Mouse (Mus musculus): ENCODE results near the gene Hspb1. TPM values are rescaled to one million over a fixed set of nuclear protein-coding genes. Genes with fewer than 3 reads are reported as not detected.
A peak's percentile ranks its signal among the peaks of the same experiment; 100 is the strongest.

Gene Hspb1
- polyA plus RNA-seq, 1 experiment from 2014 or later, result 7.3 TPM

DNA sequence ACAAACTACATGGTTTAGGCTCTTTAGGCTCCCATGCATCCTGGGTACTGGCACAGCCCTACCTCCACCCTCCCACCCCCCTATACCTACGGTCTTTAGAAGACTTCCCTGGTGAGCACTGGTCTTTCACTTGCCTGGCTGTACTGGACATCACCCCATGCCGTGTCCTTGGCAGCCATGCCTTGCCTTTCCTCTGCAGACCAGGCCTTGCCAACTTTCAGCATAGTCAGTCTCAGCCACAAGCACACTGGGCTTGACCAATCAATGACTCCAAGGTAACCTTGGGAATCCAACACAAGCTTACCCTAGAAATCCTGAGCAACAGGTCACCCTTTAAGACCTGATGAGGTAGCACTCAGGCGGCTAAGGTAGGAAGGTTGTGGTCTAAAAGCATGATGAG is 28.9 kb downstream of the Hspb1 start:
- Histone ChIP-seq H3K4me3 (replicated peaks; ENCODE audit: low read length) (no peak overlapping the region), H3K4me1 (replicated peaks; ENCODE audit: control insufficient read depth, insufficient read depth, low read length) (no peaks in the 10 kb centered on the region), H3K9ac (replicated peaks; ENCODE audit: low read depth, low read length) (no peak overlapping the region), H3K36me3 (ENCODE audit: control insufficient read depth, insufficient read depth) (peaks cover 25% of the 10 kb centered on the region), H3K4me2 (ENCODE audit: low read length) (no peak overlapping the region), H3K9me3 (ENCODE audit: control insufficient read depth, low read length) (no peaks in the 10 kb centered on the region), H3K27ac (ENCODE audit: low read length) (no peak overlapping the region), H3K27me3 (replicated peaks; ENCODE audit: control insufficient read depth, insufficient read depth, low read length) (no peaks in the 10 kb centered on the region)
- ATAC-seq, result no peak
- 98% methylated on average over 3 of the region's 3 CpGs for WGBS

DNA sequence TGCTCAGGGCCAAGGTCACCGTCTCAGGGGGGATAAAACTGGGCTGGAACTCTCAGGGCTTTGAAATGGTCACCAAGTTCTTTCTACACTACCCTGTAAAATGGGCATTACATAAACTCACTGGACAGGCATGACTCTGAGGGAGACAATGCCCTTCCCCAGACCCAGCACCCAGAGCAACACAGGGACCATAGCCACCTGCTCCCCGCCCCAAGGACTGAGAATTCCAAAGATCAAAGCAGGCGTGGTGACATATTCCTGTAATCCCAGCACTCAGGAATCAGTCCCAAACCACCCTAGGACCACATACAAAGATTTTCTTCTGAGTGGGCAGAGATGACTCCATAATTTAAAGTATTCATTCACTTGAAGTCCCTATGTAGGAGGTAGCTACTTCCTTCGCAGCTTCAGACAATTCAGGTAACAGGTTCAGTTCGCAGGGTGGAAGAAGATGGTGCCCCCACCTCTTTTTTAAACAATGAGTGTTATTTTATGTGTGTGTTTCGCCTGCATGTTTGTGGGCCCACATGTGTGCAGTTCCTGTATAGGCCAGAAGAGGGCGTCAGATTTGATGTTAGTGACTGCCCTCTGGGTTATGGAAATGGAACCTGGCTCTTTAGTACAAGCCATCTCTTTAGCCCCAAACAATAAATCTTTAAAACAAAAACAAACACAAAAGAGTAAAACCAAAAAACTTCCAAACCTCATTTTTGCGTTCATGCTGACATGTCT is 29.8 kb downstream of the Hspb1 start:
- WGBS, result 95% methylated on average over 8 of the region's 8 CpGs
- no peaks in the 10 kb centered on the region for H3K9me3 ChIP-seq (ENCODE audit: control insufficient read depth, low read length)
- no peak overlapping the region for H3K9ac ChIP-seq (replicated peaks; ENCODE audit: low read depth, low read length)
- no peak overlapping the region for H3K4me2 ChIP-seq (ENCODE audit: low read length)
- ATAC-seq, result no peak
- peaks cover 31% of the 10 kb centered on the region for H3K36me3 ChIP-seq (ENCODE audit: control insufficient read depth, insufficient read depth)
- H3K27me3 ChIP-seq (replicated peaks; ENCODE audit: control insufficient read depth, insufficient read depth, low read length), result no peaks in the 10 kb centered on the region
- H3K4me1 ChIP-seq (replicated peaks; ENCODE audit: control insufficient read depth, insufficient read depth, low read length), result no peaks in the 10 kb centered on the region
- no peak overlapping the region for H3K4me3 ChIP-seq (replicated peaks; ENCODE audit: low read length)
- H3K27ac ChIP-seq (ENCODE audit: low read length), result no peak overlapping the region

DNA sequence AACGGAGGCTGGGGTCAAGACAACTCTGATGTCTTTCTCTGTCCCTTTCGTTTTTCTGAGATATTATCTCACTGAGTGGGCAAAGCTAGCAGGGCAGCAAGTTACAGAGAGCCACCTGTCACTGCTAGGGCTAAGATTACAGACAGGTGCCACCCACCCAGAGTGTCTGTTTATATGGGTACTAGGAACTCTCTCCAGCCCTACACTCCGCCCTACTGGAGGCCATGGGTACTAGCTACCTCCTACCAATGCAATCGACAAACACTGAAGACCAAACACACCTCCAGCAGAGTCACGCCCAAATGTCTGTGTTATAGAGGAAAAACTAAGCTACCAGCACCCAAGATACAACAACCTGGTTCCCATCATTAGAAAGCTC is 30.3 kb downstream of the Hspb1 start:
- Histone ChIP-seq H3K36me3 (ENCODE audit: control insufficient read depth, insufficient read depth) (peaks cover 33% of the 10 kb centered on the region), H3K9ac (replicated peaks; ENCODE audit: low read depth, low read length) (no peak overlapping the region), H3K27me3 (replicated peaks; ENCODE audit: control insufficient read depth, insufficient read depth, low read length) (no peaks in the 10 kb centered on the region), H3K4me1 (replicated peaks; ENCODE audit: control insufficient read depth, insufficient read depth, low read length) (no peaks in the 10 kb centered on the region), H3K27ac (ENCODE audit: low read length) (no peak overlapping the region), H3K4me3 (replicated peaks; ENCODE audit: low read length) (no peak overlapping the region), H3K4me2 (ENCODE audit: low read length) (no peak overlapping the region), H3K9me3 (ENCODE audit: control insufficient read depth, low read length) (no peaks in the 10 kb centered on the region)
- WGBS, result 95% methylated on average over 5 of the region's 5 CpGs
- ATAC-seq, result no peak

DNA sequence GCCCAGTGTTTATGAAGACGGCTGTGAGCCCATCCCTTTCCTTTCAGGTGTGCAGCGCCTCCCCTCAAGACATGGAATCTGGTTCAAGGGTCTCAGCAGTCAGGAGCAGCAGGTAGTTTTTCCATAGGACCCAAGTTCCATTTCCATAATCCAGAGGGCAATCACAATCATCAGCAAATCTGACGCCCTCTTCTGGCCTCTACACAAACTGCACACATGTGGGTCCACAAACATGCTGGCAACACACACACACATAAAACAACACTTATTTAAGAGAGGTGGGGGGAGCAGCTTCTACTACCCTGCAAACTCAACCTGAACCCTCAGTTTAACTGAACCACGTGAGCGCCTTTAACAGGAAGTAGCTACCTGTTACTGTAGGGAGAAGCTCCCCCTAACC is 30.9 kb downstream of the Hspb1 start:
- H3K27ac ChIP-seq (ENCODE audit: low read length), result no peak overlapping the region
- ATAC-seq, result no peak
- H3K9me3 ChIP-seq (ENCODE audit: control insufficient read depth, low read length), result no peaks in the 10 kb centered on the region
- H3K4me1 ChIP-seq (replicated peaks; ENCODE audit: control insufficient read depth, insufficient read depth, low read length), result no peaks in the 10 kb centered on the region; the same call in 1 of the 2 replicates
- WGBS, result 96% methylated on average over 5 of the region's 5 CpGs
- no peak overlapping the region for H3K4me2 ChIP-seq (ENCODE audit: low read length)
- H3K4me3 ChIP-seq (replicated peaks; ENCODE audit: low read length), result no peak overlapping the region
- H3K36me3 ChIP-seq (ENCODE audit: control insufficient read depth, insufficient read depth), result peaks cover 33% of the 10 kb centered on the region
- no peak overlapping the region for H3K9ac ChIP-seq (replicated peaks; ENCODE audit: low read depth, low read length)
- no peaks in the 10 kb centered on the region for H3K27me3 ChIP-seq (replicated peaks; ENCODE audit: control insufficient read depth, insufficient read depth, low read length)

DNA sequence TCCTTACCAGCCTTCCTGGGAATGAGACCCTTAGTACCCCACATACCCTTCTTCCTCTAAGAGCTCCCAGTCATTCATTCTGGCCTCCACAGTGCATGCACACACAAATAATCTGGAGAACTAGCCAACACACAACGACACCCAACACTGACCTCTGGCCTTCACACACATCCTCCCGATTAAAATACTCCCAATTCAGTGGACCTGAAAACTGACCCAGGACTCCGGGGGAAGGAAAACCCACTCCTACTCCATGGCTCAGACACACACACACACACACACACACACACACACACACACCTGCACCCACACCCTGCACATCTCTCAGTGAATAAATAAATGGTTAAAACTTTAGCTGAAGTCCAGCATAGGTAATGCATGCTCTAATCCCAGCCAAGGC is 32.2 kb downstream of the Hspb1 start:
- Histone ChIP-seq H3K27me3 (replicated peaks; ENCODE audit: control insufficient read depth, insufficient read depth, low read length) (no peaks in the 10 kb centered on the region), H3K27ac (ENCODE audit: low read length) (no peak overlapping the region), H3K4me3 (replicated peaks; ENCODE audit: low read length) (no peak overlapping the region), H3K9ac (replicated peaks; ENCODE audit: low read depth, low read length) (no peak overlapping the region), H3K36me3 (ENCODE audit: control insufficient read depth, insufficient read depth) (peaks cover 33% of the 10 kb centered on the region), H3K9me3 (ENCODE audit: control insufficient read depth, low read length) (no peaks in the 10 kb centered on the region), H3K4me2 (ENCODE audit: low read length) (no peak overlapping the region), H3K4me1 (replicated peaks; ENCODE audit: control insufficient read depth, insufficient read depth, low read length) (peaks cover 5% of the 10 kb centered on the region)
- 82% methylated on average over 3 of the region's 3 CpGs for WGBS
- no peak for ATAC-seq

GRCm38 (mm10) chr5:135923901-135924300 is 36.2 kb downstream of the Hspb1 start:
- Histone ChIP-seq H3K27me3 (replicated peaks; ENCODE audit: control insufficient read depth, insufficient read depth, low read length) (no peaks in the 10 kb centered on the region), H3K4me2 (ENCODE audit: low read length) (no peak overlapping the region), H3K36me3 (ENCODE audit: control insufficient read depth, insufficient read depth) (peaks cover 26% of the 10 kb centered on the region), H3K4me3 (replicated peaks; ENCODE audit: low read length) (no peak overlapping the region), H3K27ac (ENCODE audit: low read length) (no peak overlapping the region), H3K4me1 (replicated peaks; ENCODE audit: control insufficient read depth, insufficient read depth, low read length) (peaks cover 32% of the 10 kb centered on the region), H3K9ac (replicated peaks; ENCODE audit: low read depth, low read length) (no peak overlapping the region), H3K9me3 (ENCODE audit: control insufficient read depth, low read length) (no peaks in the 10 kb centered on the region)
- WGBS, result 93% methylated on average over 7 of the region's 7 CpGs
- ATAC-seq, result no peak

DNA sequence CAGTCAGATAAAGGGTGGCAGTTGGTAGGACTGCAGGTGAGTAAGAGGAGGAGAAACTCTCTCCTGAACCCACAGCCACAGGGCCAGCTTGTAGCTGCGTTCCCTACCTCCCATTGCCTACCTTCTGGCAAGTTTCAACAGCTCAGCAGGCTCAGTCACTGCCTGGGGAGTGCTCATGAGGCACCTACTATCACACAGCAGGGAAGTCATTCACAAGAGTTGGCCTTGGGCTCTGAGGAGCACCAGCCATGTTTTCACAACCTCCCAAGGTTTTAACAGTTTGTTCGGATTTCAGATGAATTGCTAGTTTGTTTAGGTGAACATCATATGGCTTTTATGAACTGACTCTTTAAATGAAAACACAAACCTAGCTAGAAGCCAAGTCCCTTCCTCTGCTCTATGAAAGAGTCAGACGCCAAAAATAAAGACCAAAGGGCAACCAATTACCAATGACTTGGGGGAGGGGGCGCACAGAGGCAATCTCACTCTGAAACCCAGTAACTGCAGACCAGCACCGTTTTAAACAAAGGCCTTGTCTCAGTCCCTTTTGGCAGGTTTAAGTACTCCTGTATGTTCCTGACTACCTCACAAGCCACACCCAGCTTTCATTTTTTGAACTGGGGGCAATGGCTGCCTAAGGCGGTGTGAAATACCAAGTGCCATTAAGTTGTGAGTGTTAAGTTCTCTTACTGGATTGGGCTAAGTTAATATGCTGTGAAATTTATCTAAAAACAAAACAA is 42.1 kb downstream of the Hspb1 start:
- H3K27ac ChIP-seq (ENCODE audit: low read length), result no peak overlapping the region
- 82% methylated on average over 6 of the region's 6 CpGs for WGBS
- ATAC-seq, result no peak

DNA sequence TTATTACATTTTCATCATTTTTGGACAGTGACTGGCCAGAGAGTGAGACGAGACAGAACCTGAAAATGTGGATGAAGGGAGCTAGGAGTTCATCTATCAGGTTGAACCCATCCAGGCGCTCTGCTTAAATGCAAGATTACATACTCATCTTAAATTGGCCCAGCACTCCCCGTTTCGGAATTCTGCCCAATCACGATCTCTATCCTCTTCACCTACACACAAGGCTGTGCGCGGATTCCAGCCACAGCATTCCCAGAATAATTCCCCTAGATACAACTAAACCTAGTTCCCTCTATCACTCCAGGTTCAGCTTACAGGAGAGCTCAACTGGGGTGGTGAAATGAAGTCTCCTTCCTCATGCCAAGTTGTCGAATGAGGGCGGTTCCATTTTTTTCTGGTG is 43.8 kb downstream of the Hspb1 start:
- Histone ChIP-seq H3K27ac (ENCODE audit: low read length) (no peak overlapping the region), H3K4me3 (replicated peaks; ENCODE audit: low read length) (peak overlapping the region; percentile 12), H3K27me3 (replicated peaks; ENCODE audit: control insufficient read depth, insufficient read depth, low read length) (no peaks in the 10 kb centered on the region), H3K4me2 (ENCODE audit: low read length) (peak overlapping the region; percentile 47), H3K36me3 (ENCODE audit: control insufficient read depth, insufficient read depth) (peaks cover 6% of the 10 kb centered on the region), H3K4me1 (replicated peaks; ENCODE audit: control insufficient read depth, insufficient read depth, low read length) (peaks cover 50% of the 10 kb centered on the region), H3K9me3 (ENCODE audit: control insufficient read depth, low read length) (no peaks in the 10 kb centered on the region), H3K9ac (replicated peaks; ENCODE audit: low read depth, low read length) (no peak overlapping the region)
- no peak for ATAC-seq
- 88% methylated on average over 9 of the region's 9 CpGs for WGBS

More for the DNA sequence above, 42.1 kb downstream of the Hspb1 start:
- H3K27me3 ChIP-seq (replicated peaks; ENCODE audit: control insufficient read depth, insufficient read depth, low read length), result no peaks in the 10 kb centered on the region
- H3K36me3 ChIP-seq (ENCODE audit: control insufficient read depth, insufficient read depth), result peaks cover 6% of the 10 kb centered on the region
- H3K9me3 ChIP-seq (ENCODE audit: control insufficient read depth, low read length), result no peaks in the 10 kb centered on the region
- no peak overlapping the region for H3K4me2 ChIP-seq (ENCODE audit: low read length)
- H3K4me1 ChIP-seq (replicated peaks; ENCODE audit: control insufficient read depth, insufficient read depth, low read length), result peaks cover 60% of the 10 kb centered on the region
- H3K9ac ChIP-seq (replicated peaks; ENCODE audit: low read depth, low read length), result no peak overlapping the region
- H3K4me3 ChIP-seq (replicated peaks; ENCODE audit: low read length), result no peak overlapping the region

DNA sequence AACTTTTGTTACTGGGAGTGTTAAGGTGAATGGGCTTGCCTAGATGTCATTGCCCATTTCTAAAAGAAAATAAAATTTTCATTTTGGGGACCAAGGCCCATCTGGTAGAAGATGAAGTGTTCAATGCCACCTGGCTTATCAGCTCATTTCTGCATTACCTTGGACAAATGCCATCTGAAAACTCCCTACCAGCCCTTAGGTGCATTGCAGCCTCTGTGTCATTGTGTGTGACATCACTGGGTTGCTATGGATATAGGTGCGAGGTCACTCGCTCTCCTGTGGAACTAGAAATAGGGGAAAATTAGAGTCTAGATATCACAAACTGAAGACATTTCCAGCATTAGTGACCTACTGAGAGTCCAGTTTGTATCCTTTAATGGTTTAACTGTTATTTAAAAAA is 44.6 kb downstream of the Hspb1 start:
- 69% methylated on average over 2 of the region's 2 CpGs for WGBS

More for the DNA sequence above, 44.6 kb downstream of the Hspb1 start:
- H3K27me3 ChIP-seq (replicated peaks; ENCODE audit: control insufficient read depth, insufficient read depth, low read length), result no peaks in the 10 kb centered on the region
- H3K4me3 ChIP-seq (replicated peaks; ENCODE audit: low read length), result peak overlapping the region; percentile 26
- no peak overlapping the region for H3K9ac ChIP-seq (replicated peaks; ENCODE audit: low read depth, low read length)
- peaks cover 42% of the 10 kb centered on the region for H3K4me1 ChIP-seq (replicated peaks; ENCODE audit: control insufficient read depth, insufficient read depth, low read length)
- H3K4me2 ChIP-seq (ENCODE audit: low read length), result peak overlapping the region; percentile 47
- H3K9me3 ChIP-seq (ENCODE audit: control insufficient read depth, low read length), result no peaks in the 10 kb centered on the region
- H3K27ac ChIP-seq (ENCODE audit: low read length), result no peak overlapping the region
- H3K36me3 ChIP-seq (ENCODE audit: control insufficient read depth, insufficient read depth), result peaks cover 6% of the 10 kb centered on the region
- no peak for ATAC-seq

Measured in forebrain, embryonic 16.5 days (tissue).